Mouse (Mus musculus) cerebellum, adult 2 months (tissue): Measurements from ENCODE around the gene Coil. TPM values are rescaled to one million over a fixed set of nuclear protein-coding genes. Genes with fewer than 3 reads are reported as not detected.

Source experiments
- DNase-seq, 2 experiments: peaks; one replicate each; pipeline ENCODE4 v3.0.0; 2021
- H3K27ac ChIP-seq: fragments of 200-500 bp; 2 replicates; pipeline ENCODE4 v1.5.1; 2012; ENCODE audit warnings: low read length, control low read depth, inconsistent platforms; ENCODE audit not compliant: insufficient read depth
- H3K27me3 ChIP-seq: fragments of 200-500 bp; 2 replicates; pipeline ENCODE4 v1.6.1; 2012; ENCODE audit warnings: inconsistent platforms, mild to moderate bottlenecking, low read length, moderate library complexity; ENCODE audit not compliant: control insufficient read depth, insufficient read depth
- H3K4me1 ChIP-seq: fragments of 200-500 bp; 2 replicates; pipeline ENCODE4 v1.6.1; 2011; ENCODE audit warnings: low read length; ENCODE audit not compliant: control insufficient read depth, insufficient read depth
- H3K4me3 ChIP-seq: fragments of 200-500 bp; replicated peaks from 2 replicates; pipeline ENCODE3; 2011; ENCODE audit warnings: mild to moderate bottlenecking, low read depth, low read length, control low read depth; ENCODE audit not compliant: insufficient read depth
- CTCF ChIP-seq: fragments of 200-500 bp; IDR thresholded peaks from 2 replicates; pipeline ENCODE4 v1.5.1; 2011; ENCODE audit warnings: low read depth, mild to moderate bottlenecking, control low read depth, low read length, moderate library complexity, borderline replicate concordance; ENCODE audit not compliant: insufficient read depth
- POLR2A ChIP-seq: fragments of 200-500 bp; IDR thresholded peaks from 2 replicates; pipeline ENCODE4 v1.6.1; 2011; ENCODE audit warnings: low read length, control low read depth, borderline replicate concordance; ENCODE audit not compliant: insufficient read depth
- WGBS: fragments of 180-500 bp; shearing (Covaris S2); methylation state at CpG from one replicate; pipeline ENCODE4 v1.1.7; 2018; 5-methylcytosine and 5-hydroxymethylcytosine counted together
- polyA plus RNA-seq: library from polyadenylated mRNA; depleted of rRNA; stranded (reverse); fragments of >200 nt; gene quantifications from 2 replicates; pipeline ENCODE4 v1.2.3, GENCODE M21; 2012

Coil gene
- polyA plus RNA-seq, 1 experiment = 22.3 TPM

GRCm38 (mm10) chr11:88939634-88940033, 30.4 kb upstream of the Coil start:
- WGBS = 91% methylated on average over 4 of the region's 4 CpGs

GRCm38 (mm10) chr11:88941489-88941888, 28.6 kb upstream of the Coil start:
- peaks cover 8% of the 10 kb centered on the region for H3K4me1 ChIP-seq
- TF ChIP-seq CTCF = no peak
- H3K4me3 ChIP-seq = no peak overlapping the region
- H3K27ac ChIP-seq = no peak overlapping the region
- no peaks in the 10 kb centered on the region for H3K27me3 ChIP-seq
- DNase-seq = no peak
- WGBS = 80% methylated on average over 12 of the region's 12 CpGs

More at GRCm38 (mm10) chr11:88939634-88940033, 30.4 kb upstream of the Coil start:
- 0 out of 2 replicates have a peak, but pooled peaks cover 5% of the 10 kb centered on the region for H3K4me1 ChIP-seq
- no peak for TF ChIP-seq POLR2A
- no peak for TF ChIP-seq CTCF
- no peak for DNase-seq
- no peak overlapping the region for H3K27ac ChIP-seq
- no peak overlapping the region for H3K4me3 ChIP-seq
- H3K27me3 ChIP-seq = no peaks in the 10 kb centered on the region

GRCm38 (mm10) chr11:88945971-88946585, 24.0 kb upstream of the Coil start:
- TF ChIP-seq CTCF = no peak
- TF ChIP-seq POLR2A = no peak
- WGBS = 42% methylated on average over 7 of the region's 8 CpGs
- Histone ChIP-seq H3K27ac (no peak overlapping the region), H3K4me3 (no peak overlapping the region), H3K4me1 (peaks cover 4% of the 10 kb centered on the region), H3K27me3 (no peaks in the 10 kb centered on the region)
- peak; percentile 63 to 75 for DNase-seq

GRCm38 (mm10) chr11:88948896-88949295, 21.2 kb upstream of the Coil start:
- H3K4me3 ChIP-seq = no peak overlapping the region
- DNase-seq = no peak
- TF ChIP-seq POLR2A (no peak), CTCF (no peak)
- no peak overlapping the region for H3K27ac ChIP-seq
- no peaks in the 10 kb centered on the region for H3K27me3 ChIP-seq
- H3K4me1 ChIP-seq = peaks cover 4% of the 10 kb centered on the region
- 82% methylated on average over 8 of the region's 8 CpGs for WGBS

GRCm38 (mm10) chr11:88949802-88950639, 20.0 kb upstream of the Coil start:
- no peak for DNase-seq
- Histone ChIP-seq H3K27ac (no peak overlapping the region), H3K27me3 (no peaks in the 10 kb centered on the region), H3K4me1 (peaks cover 4% of the 10 kb centered on the region), H3K4me3 (no peak overlapping the region)
- WGBS = 96% methylated on average over 8 of the region's 8 CpGs
- TF ChIP-seq CTCF = no peak
- no peak for TF ChIP-seq POLR2A

- 85% methylated on average over 13 of the region's 13 CpGs for WGBS
- no peaks in the 10 kb centered on the region for H3K27me3 ChIP-seq
- no peak for TF ChIP-seq POLR2A
- no peak for TF ChIP-seq CTCF
- H3K4me1 ChIP-seq = peaks cover 4% of the 10 kb centered on the region
- no peak overlapping the region for H3K4me3 ChIP-seq
- no peak overlapping the region for H3K27ac ChIP-seq
- DNase-seq = no peak
Observed at GRCm38 (mm10) chr11:88950640-88951250, 19.3 kb upstream of the Coil start.

- no peaks in the 10 kb centered on the region for H3K4me1 ChIP-seq
- 94% methylated on average over 2 of the region's 2 CpGs for WGBS
- H3K27me3 ChIP-seq = no peaks in the 10 kb centered on the region
- TF ChIP-seq CTCF (no peak), POLR2A (no peak)
- no peak overlapping the region for H3K4me3 ChIP-seq
- H3K27ac ChIP-seq = no peak overlapping the region
- DNase-seq = no peak
Observed at GRCm38 (mm10) chr11:88951576-88951975, 18.5 kb upstream of the Coil start.
